Mouse (Mus musculus) gastrocnemius, adult 18-20 months (tissue): Measurements from ENCODE around the gene Fam13a. TPM values are rescaled to one million over a fixed set of nuclear protein-coding genes. Genes with fewer than 3 reads are reported as not detected.

Source experiments
- DNase-seq: peaks from one replicate; pipeline ENCODE4 v3.0.0; 2021; ENCODE audit warnings: low spot score
- total RNA-seq, 2 experiments: library from RNA; stranded (reverse); gene quantifications; 2 replicates each; pipeline ENCODE4 v1.2.3; 2021

Gene Fam13a
- total RNA-seq, 2 experiments from 2014 or later: 9.6 to 9.8 TPM

DNA sequence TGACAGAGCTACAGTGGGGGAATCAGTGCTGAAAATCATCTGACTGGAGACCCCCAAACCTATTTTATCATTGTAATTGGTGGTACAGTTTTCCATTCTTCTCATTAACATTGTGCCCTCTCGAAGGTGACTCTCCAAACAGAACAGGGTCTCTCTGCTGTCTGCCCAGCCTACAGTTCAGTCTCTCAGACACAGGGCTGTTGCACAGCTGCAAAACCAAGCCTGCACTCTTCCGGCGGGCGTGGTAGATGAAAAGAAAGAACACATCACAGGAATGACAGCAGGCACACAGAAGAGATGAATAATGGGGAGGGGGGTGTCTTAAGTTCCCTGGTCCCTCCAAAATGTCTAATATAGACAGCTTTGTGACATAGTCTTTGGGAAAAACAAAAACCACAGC lies 90.2 kb downstream of the Fam13a start:
- DNase-seq: no peak

- DNase-seq: no peak
These were observed 91.0 kb downstream of the Fam13a start for GRCm38 (mm10) chr6:58933189-58933913.

GRCm38 (mm10) chr6:58932515-58933188 lies 91.7 kb downstream of the Fam13a start:
- DNase-seq: no peak

DNA sequence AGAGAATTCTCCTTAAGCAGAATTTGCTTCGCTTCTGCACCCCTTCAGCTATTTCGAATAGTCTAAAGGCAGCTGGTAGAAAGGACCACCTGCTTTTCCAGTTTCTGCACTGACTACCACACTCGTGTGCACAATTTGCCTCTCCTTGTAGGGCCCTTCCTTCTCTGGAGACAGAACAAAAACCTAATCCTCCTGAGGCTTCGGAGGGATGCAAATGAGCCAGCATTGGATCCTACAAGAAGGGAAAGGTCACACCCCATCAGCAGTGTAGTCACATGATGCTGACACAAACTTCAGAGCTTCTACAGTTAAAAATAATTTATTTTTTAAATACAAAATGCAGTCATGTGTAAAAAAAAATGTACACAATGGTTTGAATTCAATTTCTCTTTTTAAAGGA lies 93.2 kb downstream of the Fam13a start:
- no peak for DNase-seq

DNA sequence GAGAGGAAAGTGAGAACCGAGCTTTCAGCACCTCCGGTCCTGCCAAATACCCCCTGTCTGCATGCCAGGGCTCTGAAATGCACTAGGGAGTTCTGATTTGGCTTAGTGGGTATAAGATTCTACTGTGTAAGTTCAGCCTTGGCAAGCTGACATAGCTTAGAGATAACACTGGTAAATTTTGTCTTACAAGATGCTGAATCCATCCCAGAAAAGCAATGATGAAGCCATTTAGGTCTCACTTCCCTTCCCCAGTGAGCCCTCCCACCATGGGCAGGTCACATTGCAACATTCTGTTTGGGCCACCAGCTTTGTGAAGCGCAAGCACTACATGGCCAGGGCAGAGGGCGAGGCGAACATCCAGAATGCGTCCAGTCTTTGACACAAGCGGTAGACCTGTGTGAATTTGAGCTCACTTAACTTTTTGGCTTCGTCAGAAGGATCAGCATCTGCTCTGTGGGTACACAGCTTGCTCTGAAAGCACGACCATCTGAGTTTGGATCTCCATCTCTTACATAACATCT lies 94.4 kb downstream of the Fam13a start:
- peak; percentile 75 for DNase-seq

GRCm38 (mm10) chr6:58927881-58928280 lies 96.5 kb downstream of the Fam13a start:
- peak; percentile 78 for DNase-seq

DNA sequence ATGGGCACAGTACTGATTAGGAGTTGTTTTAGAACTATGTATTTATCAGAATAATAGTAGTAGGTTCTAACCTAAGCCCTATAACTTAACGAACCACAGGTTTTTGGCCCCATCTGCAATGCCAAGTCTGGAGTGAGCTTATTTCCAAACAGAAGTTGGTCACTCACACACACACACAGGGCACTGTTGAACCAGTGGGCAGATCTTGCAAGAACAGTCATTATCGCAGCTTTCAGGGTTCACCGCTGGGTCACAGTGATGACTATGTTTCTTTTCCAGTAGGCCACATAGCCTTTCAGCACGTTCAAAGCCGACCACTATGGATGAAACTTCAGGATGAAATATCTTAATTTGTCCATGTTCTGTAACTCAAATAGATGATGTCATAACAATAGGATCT lies 101.8 kb downstream of the Fam13a start:
- no peak for DNase-seq

- DNase-seq: no peak
These were observed 102.7 kb downstream of the Fam13a start for GRCm38 (mm10) chr6:58921623-58922022.

DNA sequence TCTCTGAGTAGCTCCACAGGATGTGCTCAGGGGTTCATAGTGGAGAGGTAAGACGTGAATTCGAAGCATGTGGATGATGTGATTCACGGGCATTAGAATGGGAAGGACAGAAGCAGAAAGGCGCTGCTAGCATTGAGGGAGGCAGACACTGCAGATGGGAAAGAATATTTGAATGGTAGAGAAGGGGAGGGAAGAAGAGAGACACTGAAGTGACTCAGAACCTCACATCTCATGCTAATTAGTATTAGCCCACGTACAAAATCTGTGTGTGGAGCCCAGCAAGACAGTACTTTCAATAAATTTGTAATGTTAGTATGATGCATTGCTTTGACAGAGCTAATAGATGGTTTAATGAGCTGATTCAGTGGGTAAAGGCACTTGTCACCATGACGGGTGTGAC lies 103.6 kb downstream of the Fam13a start:
- no peak for DNase-seq

DNA sequence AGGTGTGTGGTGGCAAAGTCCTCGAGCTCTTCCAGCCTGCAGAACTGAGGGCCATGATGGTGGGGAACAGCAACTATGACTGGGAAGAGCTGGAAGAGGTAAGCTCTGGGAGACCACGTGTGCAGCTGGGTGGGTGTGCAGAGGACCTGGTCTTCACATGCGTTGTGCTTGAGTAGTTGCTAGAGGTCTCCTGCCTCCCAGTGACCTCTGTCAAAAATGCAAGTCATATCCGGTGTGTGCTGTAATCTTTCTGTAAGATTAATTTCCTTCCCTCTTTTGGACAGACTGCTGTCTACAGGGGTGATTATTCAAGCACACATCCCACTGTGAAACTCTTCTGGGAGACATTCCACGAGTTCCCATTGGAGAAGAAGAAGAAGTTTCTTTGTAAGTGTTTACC lies 107.9 kb downstream of the Fam13a start:
- DNase-seq: no peak

DNA sequence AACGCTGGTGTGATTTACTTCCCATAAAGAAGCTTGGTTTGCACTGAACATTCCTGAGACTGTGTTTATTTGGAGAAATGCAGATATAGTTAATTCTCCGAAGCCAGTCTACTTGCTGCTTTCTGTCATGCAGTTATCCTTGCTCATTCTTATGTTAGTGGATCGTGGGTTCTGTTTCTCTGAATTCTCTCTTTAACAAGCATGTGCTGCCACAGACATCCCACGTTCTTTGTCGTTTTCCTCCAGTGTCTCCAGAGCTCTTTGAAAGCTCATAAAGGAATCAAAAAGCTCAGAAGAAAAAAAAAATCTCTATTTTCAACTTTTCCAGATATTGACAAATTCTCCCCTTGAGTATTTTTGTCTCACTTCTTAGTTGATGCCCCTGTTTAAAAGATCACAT lies 110.4 kb downstream of the Fam13a start:
- DNase-seq: no peak

DNA sequence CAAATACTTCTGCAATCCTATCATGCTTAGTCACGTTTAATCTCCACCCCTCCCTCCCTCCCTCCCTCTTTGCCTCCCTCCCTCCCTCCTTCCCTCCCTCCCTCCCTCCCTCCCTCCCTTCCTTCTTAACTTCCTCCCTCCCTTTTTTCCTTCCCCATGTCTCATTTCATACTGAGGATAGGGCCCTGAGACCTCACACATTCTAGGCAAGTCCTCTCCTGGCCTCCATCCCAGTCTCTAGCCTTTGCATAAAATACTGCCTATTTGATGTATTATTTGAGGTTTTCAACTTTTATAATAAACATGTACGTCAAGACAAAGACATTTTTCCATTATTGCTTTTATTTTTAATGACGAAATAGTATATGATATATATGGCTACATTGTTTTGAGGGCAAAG lies 110.8 kb downstream of the Fam13a start:
- no peak for DNase-seq

- no peak for DNase-seq
These were observed 111.5 kb downstream of the Fam13a start for GRCm38 (mm10) chr6:58912842-58913241.

GRCm38 (mm10) chr6:58907791-58908190 lies 116.6 kb downstream of the Fam13a start:
- no peak for DNase-seq

- DNase-seq: no peak
These were observed 117.0 kb downstream of the Fam13a start for GRCm38 (mm10) chr6:58907336-58907735.

DNA sequence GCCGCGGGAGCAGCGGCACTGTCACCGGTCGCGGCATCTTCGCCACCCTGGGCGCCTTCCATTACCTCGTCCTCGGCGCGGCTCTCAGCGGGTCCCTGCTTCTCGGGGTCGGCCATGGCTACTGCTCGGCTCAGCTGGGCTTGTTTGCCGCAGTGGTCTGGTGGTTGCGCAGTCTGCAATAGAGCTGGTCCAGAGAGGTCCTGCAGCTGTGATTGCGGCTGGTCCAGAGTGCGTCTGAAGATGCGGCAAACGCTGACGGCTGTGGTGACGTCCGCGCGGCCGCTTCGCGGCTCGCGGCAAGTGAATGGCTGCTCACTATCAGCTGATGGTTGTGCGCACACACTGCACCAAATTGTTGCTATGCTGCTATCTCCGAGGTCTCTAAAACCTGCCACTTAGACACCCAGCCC lies 117.5 kb downstream of the Fam13a start, which contains the start of gene Nap1l5:
Gene Nap1l5 (minus strand): TSS at position 225 of the 410 bp plus-strand sequence.
- no peak for DNase-seq

GRCm38 (mm10) chr6:58904551-58904950 lies 119.8 kb downstream of the Fam13a start:
- no peak for DNase-seq

DNA sequence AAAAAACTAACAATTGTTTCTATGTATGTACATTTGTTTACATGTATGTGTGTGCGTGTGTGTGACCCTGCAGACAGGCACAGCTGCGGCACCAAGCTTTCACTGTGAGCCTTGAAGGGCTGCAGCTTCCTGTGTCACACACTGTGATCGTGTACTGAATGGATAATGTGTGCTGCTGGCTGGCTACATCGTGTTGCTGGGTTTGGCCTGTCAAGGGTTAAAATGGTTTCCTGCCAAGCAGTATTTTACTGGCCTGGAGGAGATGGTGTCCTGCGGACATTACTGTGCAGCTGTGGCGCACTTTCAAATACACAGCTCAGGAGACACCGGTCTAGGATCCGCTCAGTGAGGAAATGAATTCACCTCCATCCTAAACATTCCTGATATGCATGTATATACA lies 121.2 kb downstream of the Fam13a start:
- no peak for DNase-seq

- DNase-seq: no peak
These were observed 123.8 kb downstream of the Fam13a start for GRCm38 (mm10) chr6:58900536-58900935.

DNA sequence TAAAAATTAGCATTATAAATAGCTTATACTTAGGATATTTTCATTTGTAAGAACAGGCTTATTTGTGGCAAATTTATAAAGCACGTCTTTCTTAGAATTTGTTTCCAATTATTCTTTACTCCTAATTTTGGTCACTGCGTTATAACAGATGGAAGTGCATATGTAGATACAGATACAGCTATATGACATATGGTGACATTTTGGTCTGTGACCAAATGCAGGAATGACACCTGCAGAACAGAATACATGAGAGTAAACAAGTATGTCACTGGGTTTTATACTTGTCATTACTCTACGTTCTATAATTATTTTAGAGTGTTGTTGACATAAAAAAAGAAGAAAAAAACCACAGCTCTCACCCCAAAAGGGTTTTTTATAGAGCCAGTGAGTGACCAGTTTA lies 125.3 kb downstream of the Fam13a start:
- DNase-seq: no peak

DNA sequence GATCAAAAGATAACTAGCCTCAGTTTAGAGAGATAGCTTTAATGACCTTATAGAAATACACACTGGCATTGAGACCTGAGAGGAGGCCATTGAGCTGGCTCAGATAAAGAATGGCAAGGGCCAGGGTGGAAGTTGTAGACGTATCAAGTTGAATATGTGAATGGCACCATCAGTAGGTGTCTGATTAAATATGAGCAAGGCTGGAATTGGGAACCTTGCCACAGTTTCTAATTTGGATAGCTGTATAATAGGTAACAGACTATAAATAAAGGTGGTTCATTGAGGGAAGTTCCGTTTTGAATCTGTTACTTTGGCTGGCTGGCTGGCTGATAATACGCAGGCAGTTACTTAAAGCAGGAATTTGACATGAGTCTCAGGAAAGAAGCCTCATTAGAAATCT lies 127.7 kb downstream of the Fam13a start:
- DNase-seq: peak; percentile 63

GRCm38 (mm10) chr6:58894994-58895393 lies 129.4 kb downstream of the Fam13a start:
- DNase-seq: no peak

- no peak for DNase-seq
These were observed 131.0 kb downstream of the Fam13a start for GRCm38 (mm10) chr6:58893307-58893706.
